Mouse (Mus musculus) testis, adult 2 months (tissue): Measurements from ENCODE around the gene Lrrc57.

Experiments
- CTCF ChIP-seq: fragments of 200-500 bp; IDR thresholded peaks from 2 replicates; pipeline ENCODE4 v1.5.1; 2012; ENCODE audit warnings: low read depth, mild to moderate bottlenecking, inconsistent platforms, low read length, moderate library complexity; ENCODE audit not compliant: control insufficient read depth, insufficient read depth, insufficient replicate concordance
- POLR2A ChIP-seq: fragments of 200-500 bp; IDR thresholded peaks from 2 replicates; pipeline ENCODE4 v1.6.1; 2012; ENCODE audit warnings: low read depth, mild to moderate bottlenecking, inconsistent platforms, low read length, moderate library complexity; ENCODE audit not compliant: control insufficient read depth

DNA sequence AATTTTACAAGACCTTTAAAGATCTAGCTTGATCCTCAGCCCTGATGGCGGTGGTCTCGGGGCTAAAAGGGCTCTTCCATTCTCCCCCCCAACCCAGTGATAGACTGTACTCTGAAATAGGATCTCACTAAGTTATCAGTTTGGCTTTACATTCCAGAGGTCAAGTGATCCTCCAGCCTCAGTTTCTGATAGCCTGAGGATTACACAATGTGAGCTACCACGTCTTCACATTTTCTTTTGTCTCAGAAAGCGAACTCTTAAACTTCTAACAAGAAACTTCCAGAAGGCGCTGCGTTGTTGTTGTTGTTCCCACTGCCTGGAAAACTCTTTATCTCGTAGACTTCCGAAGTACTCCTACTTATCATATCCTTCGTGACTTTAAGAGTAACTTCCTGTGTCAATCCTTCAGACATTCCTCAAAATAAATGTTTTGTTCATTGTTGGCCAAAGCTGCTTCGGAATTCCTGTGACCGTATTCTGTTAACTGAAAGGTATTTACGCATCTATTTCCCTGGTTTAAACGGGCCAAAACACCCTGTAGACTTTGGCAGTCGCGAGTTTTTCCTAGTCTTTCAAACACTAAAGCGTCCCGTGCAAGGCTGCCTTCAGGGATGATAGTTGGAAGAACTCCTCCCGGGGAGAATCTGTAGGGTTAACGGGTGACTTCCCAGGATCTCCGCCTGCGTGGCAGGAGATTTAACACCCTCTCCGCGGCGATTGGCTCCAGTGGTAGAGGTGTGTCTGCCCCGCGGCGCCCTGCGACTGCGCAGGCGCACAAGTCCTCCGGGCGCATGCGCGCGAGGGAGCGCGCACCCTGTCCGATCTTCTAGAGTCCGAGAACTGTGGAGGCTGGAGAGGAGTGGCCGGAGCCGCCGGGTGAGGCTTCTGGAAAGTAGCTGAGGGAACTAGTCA, 42.2 kb downstream of the Lrrc57 start, which contains the start of gene Snap23:
- no peak for TF ChIP-seq CTCF
- TF ChIP-seq POLR2A: peak; percentile 94
